ENCODE assay signal across 26 mouse cellular contexts in the genomic region with DNA sequence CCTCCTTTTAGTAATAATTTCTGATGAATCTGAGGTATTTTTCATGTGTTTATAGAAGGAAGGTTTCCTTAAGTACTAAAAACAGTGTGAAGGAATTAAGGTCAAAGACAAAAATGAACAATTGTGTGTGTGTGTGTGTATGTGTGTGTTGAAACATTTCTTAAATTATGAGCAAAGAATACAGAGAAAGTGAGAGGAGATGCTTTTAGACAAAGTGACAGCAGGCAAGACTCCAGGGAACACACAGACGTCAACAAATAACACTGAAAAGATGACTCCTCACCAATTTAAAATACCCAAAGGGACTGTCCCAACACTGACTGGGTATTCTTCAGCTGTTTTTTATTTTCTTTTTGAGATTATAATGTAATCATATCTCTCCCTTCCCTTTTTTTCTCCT. TPM values are rescaled to one million over a fixed set of nuclear protein-coding genes. Genes with fewer than 3 reads are reported as not detected.
A peak's percentile ranks its signal among the peaks of the same experiment; 100 is the strongest.
DNase-seq lines count a peak whose midpoint lies in the region; ATAC-seq and TF ChIP-seq lines count a peak whose summit lies in the region.
"Had no signal": no experiment of that assay in that cellular context is flagged by ENCODE, and none has a peak within 500 bp of the region (broad histone marks: within the 10 kb centered on the region; RNA-seq: fewer than 3 reads in every experiment).

No protein-coding gene starts in this region.

- TF ChIP-seq POLR2A in lung, adult 2 months (IDR thresholded peaks at IDR 0.05; ENCODE audit: borderline replicate concordance, extremely low read depth, low read depth, low read length): no peak

- H3K36me3 ChIP-seq in lung, embryonic 16.5 days (ENCODE audit: control insufficient read depth, insufficient read depth, low read length): no peaks in the 10 kb centered on the region
- H3K36me3 ChIP-seq: embryonic facial prominence, embryonic 10.5 days; embryonic facial prominence, embryonic 12.5 days; forebrain, embryonic 15.5 days; G1E had no signal

- no peak overlapping the region for H3K4me2 ChIP-seq in lung, embryonic 16.5 days (ENCODE audit: low read depth, low read length)
- H3K4me2 ChIP-seq: embryonic facial prominence, embryonic 12.5 days; forebrain, embryonic 13.5 days; forebrain, embryonic 15.5 days had no signal

- H3K9me3 ChIP-seq in lung, embryonic 16.5 days (ENCODE audit: control insufficient read depth, low read length): no peaks in the 10 kb centered on the region
- H3K9me3 ChIP-seq: embryonic facial prominence, embryonic 10.5 days; embryonic facial prominence, embryonic 12.5 days; forebrain, embryonic 13.5 days; forebrain, embryonic 15.5 days; G1E had no signal

- 0 out of 2 replicates have a peak, but pooled peaks have one; percentile 27 for ATAC-seq in frontal cortex, adult (ENCODE audit: low TSS enrichment)
- ATAC-seq in lung, embryonic 16.5 days (ENCODE audit: low read depth): peak; percentile 63; the same call in 1 of the 2 replicates
- ATAC-seq: activated CD4-positive, CD25-positive, alpha-beta regulatory T cell, adult 4 months; CD4-positive, CD25-positive, alpha-beta regulatory T cell, adult 4 months; forebrain, embryonic 13.5 days; forebrain, embryonic 15.5 days; Patski had no signal

- 48% methylated on average over 1 of the region's 1 CpGs for WGBS in lung, embryonic 16.5 days
- 42% methylated on average over 1 of the region's 1 CpGs for WGBS in lung, adult 2 months

- H3K4me3 ChIP-seq in lung, embryonic 16.5 days (ENCODE audit: low read length): no peak overlapping the region
- no peak overlapping the region for H3K4me3 ChIP-seq in lung, adult 2 months (replicated peaks; ENCODE audit: extremely low read depth, low read depth, low read length)
- H3K4me3 ChIP-seq: embryonic facial prominence, embryonic 10.5 days; embryonic facial prominence, embryonic 12.5 days; forebrain, embryonic 13.5 days; forebrain, embryonic 15.5 days had no signal

- H3K9ac ChIP-seq in lung, embryonic 16.5 days (ENCODE audit: low read length): no peak overlapping the region
- H3K9ac ChIP-seq: embryonic facial prominence, embryonic 12.5 days; forebrain, embryonic 13.5 days; forebrain, embryonic 15.5 days had no signal

- no peak overlapping the region for H3K27ac ChIP-seq in lung, embryonic 16.5 days (ENCODE audit: low read length)
- H3K27ac ChIP-seq: embryonic facial prominence, embryonic 10.5 days; embryonic facial prominence, embryonic 12.5 days; forebrain, embryonic 13.5 days; forebrain, embryonic 15.5 days had no signal

- peaks cover 11% of the 10 kb centered on the region for H3K4me1 ChIP-seq in lung, embryonic 16.5 days (replicated peaks; ENCODE audit: control insufficient read depth, insufficient read depth, low read length)
- no peaks in the 10 kb centered on the region for H3K4me1 ChIP-seq in lung, adult 2 months (ENCODE audit: control insufficient read depth, insufficient read depth, low read length)
- H3K4me1 ChIP-seq: embryonic facial prominence, embryonic 12.5 days; forebrain, embryonic 13.5 days; forebrain, embryonic 15.5 days had no signal

- H3K27me3 ChIP-seq in lung, embryonic 16.5 days (ENCODE audit: control insufficient read depth, insufficient read depth, low read depth, low read length): no peaks in the 10 kb centered on the region
- H3K27me3 ChIP-seq: CH12.LX; embryonic facial prominence, embryonic 12.5 days; forebrain, embryonic 13.5 days; forebrain, embryonic 15.5 days; Patski had no signal

- no peak for DNase-seq in frontal cortex, postnatal 10 days (ENCODE audit: low spot score in 2 of 2)
- no peak for DNase-seq in lung, adult 2 months
- peak; percentile 40 for DNase-seq in lung, postnatal 10 days
- DNase-seq in lung, postnatal 4 days: no peak
- DNase-seq in adipocyte (ENCODE audit: low spot score): peak; percentile 66
- DNase-seq in adrenal gland, postnatal 14 days: no peak
- DNase-seq: adrenal gland, adult 2 months; adrenal gland, postnatal 10 days; adrenal gland, postnatal 36 days; B cell, adult 2 months; cerebellum, adult 11-12 months; cerebellum, adult 2 months; cerebellum, adult 9-10 months; cerebellum, postnatal 10 days; cerebellum, postnatal 25 days had no signal

- TF ChIP-seq CTCF in lung, adult 2 months (IDR thresholded peaks at IDR 0.05; ENCODE audit: insufficient read depth, low read length): no peak

RNA-seq across cellular contexts. Expression of a gene that starts 37.0 kb away (rescaled TPM):
- polyA plus RNA-seq in lung, embryonic 16.5 days (2015; fragmentation: Nextera tagmentation; extraction: Ambion mirVana): 0.47 and 0.57 TPM in 2 replicates
- polyA plus RNA-seq in lung, adult 2 months (2012; rRNA removed): 1.9 and 3.6 TPM in 2 replicates
- total RNA-seq in adrenal gland, postnatal 14 days (2021): 0.44 and 0.49 TPM in 2 replicates
- total RNA-seq: CH12.LX had no signal
- polyA plus RNA-seq: activated CD4-positive, CD25-positive, alpha-beta regulatory T cell, adult 4 months; CD4-positive, CD25-positive, alpha-beta regulatory T cell, adult 4 months; G1E had no signal

Comparison
In these comparisons a context has a peak if more than half of its experiments do, and no peak if none do; other contexts are left out.
1. DNase-seq: peak in lung, postnatal 10 days (single experiment) and adipocyte (single experiment); none in frontal cortex, postnatal 10 days (0 of 2), lung, adult 2 months (single experiment), lung, postnatal 4 days (0 of 2) and adrenal gland, postnatal 14 days (single experiment).